Mouse (Mus musculus) ES-Bruce4 (cell line): Measurements from ENCODE around the gene Atp6v0e2.

Experiments used
- CTCF ChIP-seq: IDR thresholded peaks from one replicate; pipeline ENCODE4 v1.8.1; 2011; ENCODE audit warnings: low read depth, low read length
- EP300 ChIP-seq: IDR thresholded peaks from 2 replicates; pipeline ENCODE4 v1.6.1; 2011; ENCODE audit warnings: low read depth, low read length; ENCODE audit not compliant: insufficient read depth
- POLR2A ChIP-seq: IDR thresholded peaks from one replicate; pipeline ENCODE4 v1.8.1; 2011; ENCODE audit warnings: low read length; ENCODE audit not compliant: insufficient read depth

DNA sequence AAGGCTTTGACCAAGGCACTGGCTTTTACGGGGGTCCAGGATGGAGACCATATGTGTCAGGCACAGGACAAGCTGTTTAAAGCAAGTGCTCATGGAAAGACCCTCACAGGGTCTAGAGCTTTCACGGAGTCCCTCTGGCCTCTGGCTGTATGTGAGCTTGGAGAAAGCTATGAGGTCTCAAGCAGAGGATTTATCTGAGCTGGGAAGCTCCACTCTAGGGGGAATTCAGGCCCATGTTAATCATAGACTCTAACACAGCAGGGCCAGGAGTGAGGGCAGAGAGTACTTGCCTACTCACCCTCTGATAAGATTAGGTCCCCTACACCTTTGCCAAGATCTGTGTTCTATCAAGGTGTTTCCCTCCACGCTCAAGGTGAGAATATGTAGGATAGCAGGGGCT, 5.2 kb downstream of the Atp6v0e2 start:
- no peak for TF ChIP-seq EP300
- TF ChIP-seq POLR2A, result no peak
- no peak for TF ChIP-seq CTCF
